Mouse (Mus musculus) c-Kit-positive CD71-positive TER-119-positive erythroid progenitor cells, embryonic 14.5 days (primary cell): ENCODE results near the gene Hspb1.
A peak's percentile ranks its signal among the peaks of the same experiment; 100 is the strongest.

Source experiments
- DNase-seq: peaks from one replicate; pipeline ENCODE4 v3.0.0-alpha.2; 2013; ENCODE audit warnings: low spot score

The Hspb1 gene

GRCm38 (mm10) chr5:135888405-135889215, 891 bp downstream of the Hspb1 start:
- DNase-seq: no peak

- DNase-seq: no peak
Observed at GRCm38 (mm10) chr5:135890323-135890722, 2.6 kb downstream of the Hspb1 start.

GRCm38 (mm10) chr5:135890920-135891319, 3.2 kb downstream of the Hspb1 start:
- DNase-seq: no peak

GRCm38 (mm10) chr5:135892589-135893351, 5.1 kb downstream of the Hspb1 start:
- DNase-seq: no peak

GRCm38 (mm10) chr5:135894958-135895357, 7.2 kb downstream of the Hspb1 start:
- DNase-seq: no peak

DNA sequence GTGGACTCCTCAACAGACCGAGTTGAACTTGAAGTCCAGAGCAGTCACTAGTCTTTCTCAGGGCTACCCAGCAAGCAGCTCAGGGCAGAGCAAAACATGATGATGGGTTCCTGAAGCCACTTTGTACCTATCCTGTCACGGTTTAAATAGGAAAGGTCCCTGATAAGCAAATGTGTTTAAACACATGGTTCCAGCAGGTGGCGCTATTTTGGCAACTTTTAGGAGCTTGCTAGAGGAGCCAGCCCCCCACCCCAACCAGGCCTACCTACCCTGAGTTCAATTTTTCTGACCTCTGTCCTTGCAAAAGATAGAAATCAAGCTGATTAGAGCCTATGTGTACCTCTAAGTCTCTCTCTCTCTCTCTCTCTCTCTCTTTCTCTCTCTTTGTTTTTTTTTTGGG, 10.3 kb downstream of the Hspb1 start:
- DNase-seq: peak; percentile 67

DNA sequence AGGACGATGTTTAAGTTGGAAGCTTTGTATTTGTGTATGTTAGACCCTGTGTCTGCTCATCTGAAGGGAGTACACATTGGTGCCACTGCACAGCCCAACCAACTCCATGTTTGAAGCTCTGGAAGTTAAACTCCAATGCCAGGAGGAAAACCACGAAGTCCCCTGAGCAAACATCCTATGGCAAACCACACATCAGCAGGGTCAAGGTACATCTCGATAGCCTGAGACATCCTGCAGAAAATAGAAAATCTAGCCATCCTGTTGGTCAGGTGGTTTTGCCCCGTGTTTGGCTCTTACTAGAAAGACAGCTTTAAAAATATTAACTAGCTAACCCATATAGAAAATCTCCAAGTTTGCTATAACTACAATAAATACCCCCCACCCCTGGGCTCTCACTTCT, 11.3 kb downstream of the Hspb1 start:
- DNase-seq: no peak

DNA sequence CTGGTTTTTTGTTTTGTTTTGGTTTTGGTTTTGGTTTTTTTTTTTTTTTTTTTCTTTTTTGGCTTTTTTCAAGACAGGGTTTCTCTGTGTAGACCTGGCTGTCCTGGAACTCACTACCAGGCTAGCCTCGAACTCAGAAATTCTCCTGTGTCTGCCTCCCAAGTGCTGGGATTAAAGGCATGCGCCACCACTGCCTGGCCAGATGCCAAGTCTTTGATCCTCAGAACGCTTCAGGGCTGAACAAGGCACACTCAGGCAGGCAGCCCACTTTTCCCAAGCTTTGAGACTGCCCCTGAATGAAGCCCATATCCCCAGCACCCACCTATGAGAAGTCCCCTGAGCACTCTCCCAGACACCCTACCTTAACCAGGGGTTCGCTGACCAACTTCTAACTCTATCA, 12.1 kb downstream of the Hspb1 start:
- no peak for DNase-seq

DNA sequence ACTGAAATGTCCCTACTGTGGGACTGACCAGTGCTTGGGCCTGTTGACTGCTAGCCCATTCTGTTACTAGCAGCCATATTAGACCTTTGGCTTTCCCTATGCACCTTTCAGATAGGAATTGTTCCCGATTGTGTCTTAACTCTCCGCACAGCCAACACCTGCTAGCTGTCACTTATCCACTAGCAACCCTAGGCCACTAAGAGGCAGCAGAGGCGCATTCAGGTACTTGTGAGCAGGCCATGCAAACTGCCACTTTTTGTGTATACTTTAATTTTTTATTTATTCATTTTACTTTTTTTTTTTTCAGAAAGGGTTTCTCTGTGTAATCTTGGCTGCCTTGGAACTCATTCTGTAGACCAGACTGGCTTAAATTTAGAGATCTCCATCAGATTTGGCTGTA, 13.0 kb downstream of the Hspb1 start:
- DNase-seq: no peak

GRCm38 (mm10) chr5:135901354-135902095, 13.8 kb downstream of the Hspb1 start:
- DNase-seq: peak; percentile 65

- no peak for DNase-seq
Observed at GRCm38 (mm10) chr5:135903058-135903457, 15.3 kb downstream of the Hspb1 start.

DNA sequence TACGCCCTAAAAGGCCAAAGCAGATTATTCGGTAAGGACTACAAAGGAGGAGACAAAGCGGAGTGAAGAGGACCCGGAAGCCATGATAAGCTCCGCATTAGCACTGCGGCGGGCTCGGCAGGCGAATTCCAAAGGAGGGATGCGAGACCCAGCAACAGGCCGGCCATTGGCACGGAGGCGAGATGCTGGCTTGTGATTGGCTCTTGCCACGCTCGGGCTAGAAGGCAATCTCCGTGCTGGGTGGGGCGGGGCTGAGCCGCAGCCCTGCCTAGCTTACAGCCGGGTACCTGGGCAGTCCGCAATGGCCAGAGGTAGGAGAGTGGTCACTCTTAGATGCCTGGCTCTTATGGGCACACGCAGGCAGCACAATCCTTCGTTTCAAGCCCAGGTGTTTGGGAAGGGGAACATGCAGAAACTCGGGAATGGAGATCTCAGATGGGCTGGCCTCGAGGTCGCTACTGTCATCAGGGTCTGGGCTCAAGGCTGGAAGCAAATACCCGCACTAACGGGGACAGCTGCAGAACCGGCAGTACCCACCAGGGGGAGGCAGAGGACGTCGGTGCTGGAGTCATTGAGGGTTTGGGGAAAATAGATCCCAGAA, 15.9 kb downstream of the Hspb1 start:
- DNase-seq: peak; percentile 65

DNA sequence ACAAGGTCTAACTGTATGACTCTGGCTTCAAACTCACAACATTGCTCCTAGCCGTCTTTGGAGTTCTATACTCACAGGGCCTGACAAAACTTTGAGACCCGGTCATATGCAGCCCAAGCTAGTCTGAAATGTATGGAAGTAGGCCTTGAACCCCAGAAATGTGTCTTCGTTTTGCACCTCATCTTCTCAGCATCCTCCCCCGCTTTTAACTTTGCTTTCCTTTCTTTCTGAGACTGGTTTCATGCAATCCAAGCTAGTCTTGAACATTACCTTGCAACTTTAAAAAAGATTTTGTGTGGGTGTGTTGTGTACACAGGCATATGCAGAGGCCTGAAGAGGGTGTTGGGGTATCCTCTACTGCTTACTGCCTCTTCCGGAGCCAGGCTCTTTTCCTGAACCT, 16.5 kb downstream of the Hspb1 start:
- DNase-seq: no peak

DNA sequence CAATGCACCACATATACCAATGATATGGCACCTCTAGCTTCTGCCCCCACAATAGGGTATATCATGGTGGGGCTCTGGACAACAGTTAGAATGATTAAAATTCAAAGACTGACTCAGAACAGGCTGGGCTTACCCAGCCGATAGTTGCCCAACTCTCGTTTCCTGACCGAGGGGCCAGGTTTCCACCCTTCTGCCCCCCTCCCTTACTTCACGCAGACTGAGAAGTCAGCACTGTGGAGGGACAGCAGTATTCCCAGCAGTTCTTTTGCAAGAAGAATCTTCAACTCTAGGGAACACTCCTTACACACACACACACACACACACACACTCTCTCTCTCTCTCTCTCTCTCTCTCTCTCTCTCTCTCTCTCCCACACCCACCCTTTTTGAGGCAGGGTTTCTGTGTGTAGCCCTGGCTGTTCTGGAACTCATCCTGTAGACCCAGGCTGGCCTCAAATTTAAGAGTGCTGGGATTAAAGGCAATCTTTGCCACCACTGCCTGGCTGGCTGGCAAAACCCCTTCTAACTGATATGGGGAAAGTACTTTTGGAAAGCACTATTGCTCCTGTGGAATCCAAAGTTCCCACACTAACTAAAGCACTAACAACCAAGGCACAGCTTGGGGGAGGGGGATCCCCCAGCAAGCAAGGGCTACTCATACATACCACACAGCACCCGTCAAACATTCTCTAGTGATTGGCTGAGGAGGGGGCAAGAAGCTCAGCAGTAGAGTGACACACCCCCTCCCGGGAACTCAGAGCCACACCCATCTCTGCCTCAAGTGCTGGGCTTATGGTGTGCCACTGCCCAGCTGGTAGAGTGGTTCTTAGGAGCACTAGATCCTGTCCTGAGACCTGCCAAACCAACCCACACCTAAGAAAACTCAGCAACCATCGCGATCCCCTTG, 17.9 kb downstream of the Hspb1 start:
- no peak for DNase-seq

DNA sequence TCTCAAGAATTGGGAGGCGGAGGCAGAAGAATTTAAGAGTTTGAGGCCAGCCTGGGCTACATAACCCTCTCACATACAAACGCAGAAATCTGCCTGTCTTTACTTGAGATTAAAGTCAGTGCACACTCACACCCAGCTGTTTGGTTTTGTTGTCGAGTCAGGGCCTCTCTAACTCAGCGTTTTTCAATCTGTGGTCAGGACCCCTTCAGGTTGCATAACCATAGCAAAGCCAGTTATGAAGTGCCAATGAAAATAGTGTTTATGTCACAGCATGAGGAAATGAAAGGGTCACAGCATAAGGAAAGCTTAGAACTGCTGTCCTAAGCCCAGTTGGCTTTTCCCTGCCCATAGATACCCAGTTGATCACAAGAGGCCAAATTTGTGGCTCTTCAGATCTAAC, 19.1 kb downstream of the Hspb1 start:
- DNase-seq: no peak

GRCm38 (mm10) chr5:135907256-135907655, 19.5 kb downstream of the Hspb1 start:
- no peak for DNase-seq

- DNase-seq: no peak
Observed at GRCm38 (mm10) chr5:135908185-135908584, 20.5 kb downstream of the Hspb1 start.

- no peak for DNase-seq
Observed at GRCm38 (mm10) chr5:135908989-135909388, 21.3 kb downstream of the Hspb1 start.

GRCm38 (mm10) chr5:135909646-135910045, 21.9 kb downstream of the Hspb1 start:
- DNase-seq: no peak

DNA sequence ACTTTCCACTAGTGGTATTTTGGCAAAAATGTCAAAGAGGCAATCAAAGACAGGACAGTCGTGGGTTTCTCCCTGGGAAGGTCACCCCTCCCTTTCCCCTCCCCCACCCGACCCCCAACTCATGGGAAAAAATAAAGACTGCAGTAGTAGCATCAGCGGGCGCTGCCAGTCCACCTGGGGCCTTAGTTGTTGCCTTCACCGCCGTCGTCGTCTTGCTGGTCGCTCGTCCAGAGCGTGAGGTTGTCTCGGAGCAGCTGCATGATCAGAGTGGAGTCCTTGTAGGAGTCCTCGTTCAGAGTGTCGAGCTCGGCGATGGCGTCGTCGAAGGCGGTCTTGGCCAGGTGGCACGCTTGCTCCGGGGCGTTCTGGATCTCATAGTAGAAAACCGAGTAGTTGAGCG, 23.1 kb downstream of the Hspb1 start:
- DNase-seq: no peak

DNA sequence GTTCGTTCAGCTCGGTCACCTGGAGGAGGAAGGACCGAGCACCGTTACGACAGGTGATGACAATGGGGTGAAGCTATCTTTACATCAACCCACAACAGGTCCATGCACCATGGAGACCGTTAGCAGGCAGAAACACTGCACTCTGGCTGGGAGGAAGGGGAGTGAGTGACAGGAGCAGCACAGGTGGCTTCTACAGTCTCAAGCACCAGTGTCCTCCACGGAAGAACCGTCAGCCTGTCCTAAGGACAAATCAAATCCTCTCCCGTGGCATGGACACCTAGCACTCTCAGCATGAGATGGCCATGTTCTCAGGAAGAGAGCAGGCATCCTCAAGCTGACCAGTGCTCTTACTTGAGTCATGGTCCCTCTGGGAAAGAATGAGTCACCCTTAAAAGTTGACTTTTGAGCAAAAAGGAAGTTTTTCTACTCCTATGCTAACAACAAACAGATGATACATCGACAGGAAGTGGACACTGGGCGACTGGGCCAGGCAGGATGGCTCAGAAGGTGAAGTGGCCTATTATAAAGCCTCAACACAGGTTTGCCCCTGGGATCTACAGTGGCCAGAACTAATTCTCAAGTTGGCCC, 24.0 kb downstream of the Hspb1 start:
- no peak for DNase-seq
